Mouse (Mus musculus): ENCODE results near the gene Atcay.

GRCm38 (mm10) chr10:81191342-81191982 is 39.2 kb downstream of the Atcay start:
- TF ChIP-seq CTCF (IDR thresholded peaks at IDR 0.05; ENCODE audit: control insufficient read depth, insufficient read depth, insufficient replicate concordance, low read depth, low read length) (no peak), POLR2A (IDR thresholded peaks at IDR 0.05; ENCODE audit: control insufficient read depth, low read depth, low read length) (no peak)

Data from testis, adult 2 months (tissue).